Mouse (Mus musculus): ENCODE results near the gene Tmeff2.

Gene Tmeff2

DNA sequence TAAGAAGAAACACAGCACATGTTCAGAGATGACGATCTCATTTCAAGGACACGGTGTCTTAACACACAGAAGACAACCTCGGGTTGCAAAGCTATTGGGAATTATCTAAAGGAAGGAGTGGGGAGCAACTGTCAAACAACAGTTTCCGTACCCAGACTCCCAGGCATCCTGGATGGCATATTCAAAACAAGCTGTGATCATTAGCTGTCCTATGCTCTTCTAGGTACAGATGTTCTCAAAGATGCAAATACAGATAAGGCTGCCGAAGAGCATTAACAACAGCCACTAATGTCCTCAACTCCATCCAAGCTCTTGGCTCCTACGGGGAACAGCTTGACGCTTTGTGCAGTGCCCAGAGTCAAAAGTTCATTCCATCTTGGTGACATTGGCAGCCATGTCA lies 324.7 kb downstream of the Tmeff2 start:
- no peak for DNase-seq
